Mouse (Mus musculus) c-Kit-positive CD71-positive TER-119-negative erythroid progenitor cells, embryonic 14.5 days (primary cell): Measurements from ENCODE around the gene Adcyap1r1.
A peak's percentile ranks its signal among the peaks of the same experiment; 100 is the strongest.

Source experiments
- DNase-seq: peaks from one replicate; pipeline ENCODE4 v3.0.0-alpha.2; 2013; ENCODE audit warnings: low read depth

Adcyap1r1 gene

DNA sequence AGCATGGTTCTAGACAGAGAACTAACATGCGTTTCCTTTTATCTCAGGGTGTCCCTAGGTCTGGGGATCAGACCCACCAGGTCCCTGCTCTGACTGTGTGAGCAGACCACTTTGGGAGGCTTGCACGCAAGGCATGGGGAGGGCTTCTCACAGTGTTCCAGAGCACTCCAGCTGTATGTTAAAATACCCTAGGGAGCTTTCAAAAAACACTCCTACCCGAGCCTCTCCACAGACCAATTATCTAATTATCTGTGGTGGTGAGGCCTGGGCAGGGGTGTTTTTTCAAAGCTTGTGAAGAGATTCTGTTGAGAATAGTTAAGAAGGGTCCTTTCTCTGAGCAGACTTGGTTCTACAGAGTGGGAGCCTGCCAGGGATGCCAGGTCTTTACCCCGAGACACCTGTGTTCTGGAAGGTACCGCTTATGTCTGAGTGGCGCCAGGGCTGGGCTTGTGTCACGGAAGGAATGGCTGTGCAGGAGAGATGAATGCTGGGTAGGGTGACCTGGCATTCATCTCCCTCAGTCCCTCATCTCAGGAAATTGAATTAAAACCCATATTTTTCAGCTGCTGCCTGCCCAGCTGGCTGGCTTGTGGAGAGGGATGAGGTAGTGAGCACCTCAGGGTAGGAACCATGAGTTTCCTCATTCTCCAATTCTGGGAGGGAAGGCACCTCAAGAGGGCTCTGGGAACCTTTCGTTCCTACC, 2.7 kb upstream of the Adcyap1r1 start:
- no peak for DNase-seq

DNA sequence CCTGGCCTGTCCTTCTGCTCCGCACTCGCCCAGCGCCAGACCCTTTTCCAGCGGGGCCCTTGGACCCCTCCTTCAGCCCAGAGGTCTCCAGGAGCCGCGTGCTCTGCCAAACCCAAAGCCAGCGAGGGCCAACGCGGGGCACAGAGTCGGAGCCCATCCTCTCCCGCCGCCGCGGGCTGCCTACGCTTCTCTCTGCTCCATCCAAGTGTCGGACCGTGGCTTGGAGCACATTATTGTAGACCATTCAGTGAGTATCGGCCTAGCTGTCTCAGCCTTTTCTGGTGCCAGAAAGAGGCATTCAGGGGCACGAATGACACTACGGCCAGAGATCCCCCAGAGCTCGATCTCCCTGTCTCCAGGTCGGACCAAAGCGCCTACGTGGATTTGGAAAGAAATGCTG, 603 bp downstream of the Adcyap1r1 start:
- no peak for DNase-seq

DNA sequence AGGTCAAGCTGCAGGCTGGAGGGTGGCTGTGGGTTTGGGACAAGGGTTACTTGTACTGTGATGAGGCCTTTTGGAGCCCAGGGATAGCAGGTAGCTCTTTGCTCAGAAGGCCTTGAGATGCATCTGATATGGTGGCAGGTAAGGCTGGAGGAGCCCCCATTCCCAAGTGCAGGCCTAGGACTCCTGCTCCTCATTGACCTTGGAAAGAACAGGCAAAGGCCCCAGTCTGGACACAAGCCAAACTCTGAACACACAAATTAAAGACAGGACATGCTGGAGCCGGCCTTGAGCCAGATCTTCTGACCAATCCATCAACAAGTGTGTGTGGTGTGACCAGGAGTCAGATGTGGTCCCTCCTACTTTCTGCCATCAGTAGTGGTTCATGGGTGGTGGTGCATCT, 1.8 kb downstream of the Adcyap1r1 start:
- DNase-seq = no peak

- no peak for DNase-seq
These were observed 3.9 kb downstream of the Adcyap1r1 start for GRCm38 (mm10) chr6:55455641-55456040.

DNA sequence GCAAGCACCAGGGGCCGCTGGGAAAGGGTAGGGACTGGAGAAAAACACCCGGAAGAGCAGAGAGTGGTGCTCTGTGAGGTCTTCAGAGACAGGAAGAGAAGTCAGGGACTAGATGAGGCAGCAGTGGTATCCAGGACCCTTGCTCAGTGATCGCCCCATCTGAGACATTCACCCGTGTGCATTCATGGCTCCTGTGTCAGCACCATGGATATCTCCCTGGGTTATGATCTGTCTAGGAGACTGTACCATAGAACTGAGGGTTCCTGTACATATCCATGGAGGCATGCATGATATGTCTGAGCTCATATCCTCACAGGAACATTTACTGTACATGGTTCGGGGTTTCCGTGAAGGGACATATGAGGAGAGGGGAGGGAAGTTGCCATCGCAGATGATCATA, 5.9 kb downstream of the Adcyap1r1 start:
- DNase-seq = no peak

DNA sequence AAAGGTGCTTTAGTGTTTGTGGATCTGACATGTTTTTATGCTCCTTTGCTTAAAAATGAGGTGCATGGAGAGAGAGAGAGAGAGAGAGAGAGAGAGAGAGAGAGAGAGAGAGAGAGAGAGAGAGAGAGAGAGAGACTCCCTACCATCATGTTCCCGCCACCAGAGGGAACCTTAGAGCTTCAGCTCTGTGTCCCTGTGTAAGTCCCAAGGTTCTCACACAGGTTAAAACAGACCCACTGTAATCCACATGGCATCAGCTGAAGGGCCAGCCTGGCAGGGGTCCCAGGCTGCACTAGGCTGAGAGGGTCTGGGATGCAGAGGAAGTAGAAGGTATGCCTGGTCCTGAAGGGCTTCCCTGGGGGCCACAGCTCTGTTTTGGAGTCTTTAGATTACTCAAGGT, 6.4 kb downstream of the Adcyap1r1 start:
- DNase-seq = no peak

DNA sequence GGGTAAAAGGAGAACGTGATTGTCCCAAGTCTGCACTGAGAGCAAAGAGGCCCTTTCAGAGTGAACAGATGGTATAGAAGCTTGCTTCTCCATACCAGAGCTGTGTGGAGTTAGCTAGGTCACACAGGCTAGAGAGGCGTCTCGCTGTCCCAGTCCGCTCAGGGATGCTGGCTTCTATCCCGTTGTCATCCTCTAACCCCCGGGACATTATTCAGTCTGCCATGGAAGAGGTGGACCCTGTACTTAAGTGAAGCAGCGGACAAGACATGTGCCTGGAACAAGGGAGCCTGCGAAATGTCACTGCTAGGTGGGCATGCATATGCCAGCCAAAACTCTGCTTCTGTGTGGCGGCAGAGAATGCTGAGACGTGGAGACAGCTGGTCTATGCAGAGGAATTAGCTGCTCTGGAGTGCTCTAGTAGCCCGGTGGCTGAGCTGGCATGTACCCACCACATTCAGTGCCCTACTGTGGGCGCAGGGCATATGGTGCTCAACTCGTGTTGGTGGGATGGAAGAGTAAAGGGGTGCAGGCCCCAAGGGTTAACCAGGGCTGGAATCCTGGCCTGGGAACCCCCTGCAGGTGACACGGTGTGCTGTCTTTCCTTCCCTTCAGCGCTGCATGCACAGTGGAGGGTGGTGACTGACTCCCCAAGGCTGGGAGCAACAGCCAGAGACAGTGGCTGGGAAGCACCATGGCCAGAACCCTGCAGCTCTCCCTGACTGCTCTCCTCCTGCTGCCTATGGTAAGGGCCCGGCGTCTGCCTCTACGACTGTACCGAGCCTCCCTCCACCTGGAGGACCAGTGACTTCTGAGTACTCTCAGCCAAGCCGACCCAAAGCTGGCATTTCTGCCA, 8.0 kb downstream of the Adcyap1r1 start:
- no peak for DNase-seq

- peak; percentile 16 for DNase-seq
These were observed 9.4 kb downstream of the Adcyap1r1 start for GRCm38 (mm10) chr6:55461141-55461540.

DNA sequence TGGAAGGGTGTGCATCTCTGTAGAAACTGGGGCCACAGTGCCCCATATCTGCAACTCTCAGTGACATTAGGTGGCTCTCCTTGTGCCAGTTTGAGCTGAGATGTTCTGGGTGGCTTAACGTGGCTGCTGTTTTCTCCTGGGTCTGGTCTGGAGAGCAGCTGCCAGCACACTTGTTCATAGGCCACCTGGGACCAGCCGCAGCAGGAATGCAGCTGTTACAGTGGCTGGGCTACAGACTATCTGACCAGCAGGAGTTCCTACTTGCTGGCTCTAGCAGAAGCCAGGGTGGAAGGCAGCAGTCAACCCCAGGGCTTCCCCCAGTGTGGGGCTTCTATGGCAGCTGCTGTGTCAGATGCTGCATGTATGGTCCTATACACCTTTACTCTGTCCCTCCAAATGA, 9.9 kb downstream of the Adcyap1r1 start:
- no peak for DNase-seq

- no peak for DNase-seq
These were observed 10.6 kb downstream of the Adcyap1r1 start for GRCm38 (mm10) chr6:55462394-55462793.

- DNase-seq = no peak
These were observed 12.2 kb downstream of the Adcyap1r1 start for GRCm38 (mm10) chr6:55463966-55464365.

DNA sequence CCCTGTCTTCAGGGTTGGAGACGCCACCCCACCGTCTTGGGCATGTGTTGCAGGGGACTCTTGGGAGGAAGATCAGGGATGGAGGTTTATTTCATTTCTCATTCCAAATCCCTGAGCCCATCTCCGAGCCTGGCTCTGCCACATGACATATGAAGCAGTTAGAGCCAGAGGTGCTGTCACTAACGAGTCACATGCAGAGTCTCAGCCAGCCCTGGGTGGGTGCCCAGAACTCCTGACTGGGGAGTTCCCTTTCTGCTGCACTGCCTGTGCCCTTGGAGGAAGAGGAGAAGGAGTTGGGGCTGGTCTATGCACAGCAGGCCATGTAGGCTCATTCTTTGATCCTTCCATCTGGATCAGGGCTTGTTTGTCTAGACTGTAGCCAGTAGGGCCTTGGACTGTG, 13.5 kb downstream of the Adcyap1r1 start:
- no peak for DNase-seq

DNA sequence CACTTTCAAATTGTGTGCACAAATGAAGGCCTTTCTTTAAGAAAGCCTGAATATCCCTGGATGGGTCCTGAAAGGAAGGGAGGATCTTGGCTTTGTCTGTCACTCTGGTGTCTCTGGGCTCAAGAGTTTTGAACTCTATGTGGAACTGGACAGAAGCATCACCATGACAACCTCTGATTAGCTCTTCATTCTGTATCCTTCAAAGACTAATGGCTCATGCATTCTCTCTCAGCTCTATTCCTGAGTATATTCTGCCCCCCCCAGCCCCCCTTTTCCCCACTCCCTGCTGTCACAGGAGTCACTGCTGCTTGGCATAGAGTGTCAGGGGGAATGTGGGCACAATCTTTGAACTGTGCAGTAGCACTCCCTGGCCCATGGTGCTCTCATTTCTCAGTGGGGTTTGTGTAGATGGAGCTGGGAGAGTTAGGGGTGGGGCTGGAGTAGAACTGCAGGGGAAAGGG, 14.6 kb downstream of the Adcyap1r1 start:
- no peak for DNase-seq

- DNase-seq = no peak
These were observed 18.9 kb downstream of the Adcyap1r1 start for GRCm38 (mm10) chr6:55470691-55471090.

DNA sequence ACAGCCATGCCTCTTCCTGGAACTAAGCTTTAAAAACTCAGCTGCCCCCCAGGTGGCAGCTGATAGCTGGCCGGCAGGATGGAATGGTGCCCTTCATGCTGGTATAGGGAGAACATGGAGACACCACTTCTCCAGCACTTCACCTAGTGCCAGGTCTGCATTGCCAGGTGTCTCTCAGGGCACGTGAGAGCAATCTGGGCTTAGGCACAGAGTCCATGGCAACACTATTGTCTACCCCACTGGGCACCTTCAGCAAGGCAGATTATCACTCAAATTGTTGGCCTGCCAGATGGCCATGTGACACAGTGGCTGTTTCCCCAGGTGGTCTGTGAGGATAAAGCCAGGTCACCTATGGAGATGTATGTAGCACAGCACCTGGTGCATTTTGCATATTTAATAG, 20.6 kb downstream of the Adcyap1r1 start:
- DNase-seq = no peak

DNA sequence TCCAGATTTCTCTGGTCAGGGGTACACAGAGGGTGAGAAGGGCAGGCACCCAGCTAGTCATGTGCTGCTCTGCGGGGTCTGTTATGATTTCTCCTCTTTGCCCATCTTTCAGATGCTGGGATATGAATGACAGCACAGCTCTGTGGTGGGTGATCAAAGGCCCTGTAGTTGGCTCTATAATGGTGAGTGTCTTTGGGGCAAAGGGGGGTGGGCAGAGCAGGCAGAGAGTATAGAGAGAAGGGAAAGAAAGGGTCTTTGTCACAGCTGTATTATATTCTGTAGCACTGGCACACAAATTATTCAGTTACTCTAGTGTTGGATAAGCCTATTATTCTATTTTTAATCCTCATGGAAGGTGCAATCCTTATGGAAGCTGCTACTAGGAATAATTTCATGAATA, 29.2 kb downstream of the Adcyap1r1 start:
- DNase-seq = no peak

GRCm38 (mm10) chr6:55482471-55482870, 30.7 kb downstream of the Adcyap1r1 start:
- no peak for DNase-seq

GRCm38 (mm10) chr6:55483360-55483759, 31.6 kb downstream of the Adcyap1r1 start:
- no peak for DNase-seq

- no peak for DNase-seq
These were observed 32.4 kb downstream of the Adcyap1r1 start for GRCm38 (mm10) chr6:55484224-55484623.

DNA sequence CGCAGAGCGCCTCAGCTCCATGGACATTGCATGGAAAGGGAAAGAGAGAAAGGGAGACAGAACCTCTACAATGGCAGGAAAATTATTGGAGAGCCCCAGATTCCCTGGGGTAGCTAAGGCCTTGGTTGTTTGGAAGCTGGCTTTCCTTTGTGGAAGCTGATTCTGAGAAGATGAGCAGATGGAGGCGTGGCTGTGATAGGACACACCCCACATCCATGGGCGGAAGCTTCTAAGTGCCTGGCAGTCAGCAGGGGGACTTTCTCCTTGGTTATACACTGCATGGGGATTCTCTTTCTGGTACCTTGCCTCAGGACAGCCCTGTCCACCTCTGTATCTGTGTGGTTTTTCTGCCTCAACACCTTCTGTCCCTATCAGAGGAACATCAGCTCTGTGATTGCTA, 33.4 kb downstream of the Adcyap1r1 start:
- DNase-seq = no peak

DNA sequence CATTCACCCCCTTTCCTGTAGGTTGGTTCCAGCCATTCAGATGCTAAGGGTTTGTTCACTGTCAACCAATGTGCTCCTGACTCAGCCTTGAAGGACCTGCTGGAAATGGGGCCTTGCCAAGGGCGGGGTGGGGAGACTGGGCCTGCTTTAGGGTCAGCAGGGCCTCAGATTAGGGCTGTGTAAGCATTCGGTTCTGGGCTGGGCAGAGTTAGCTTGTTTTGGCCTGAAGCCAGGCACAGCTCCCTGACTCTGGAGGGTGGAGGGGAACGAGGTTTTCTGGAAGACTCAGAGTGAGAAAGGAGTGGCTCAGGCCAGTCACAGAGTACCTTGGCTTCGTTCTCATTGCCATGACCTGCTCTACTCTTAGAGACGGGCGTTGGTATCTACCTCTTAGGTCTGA, 35.9 kb downstream of the Adcyap1r1 start:
- no peak for DNase-seq

GRCm38 (mm10) chr6:55496201-55496600, 44.4 kb downstream of the Adcyap1r1 start:
- DNase-seq = no peak

DNA sequence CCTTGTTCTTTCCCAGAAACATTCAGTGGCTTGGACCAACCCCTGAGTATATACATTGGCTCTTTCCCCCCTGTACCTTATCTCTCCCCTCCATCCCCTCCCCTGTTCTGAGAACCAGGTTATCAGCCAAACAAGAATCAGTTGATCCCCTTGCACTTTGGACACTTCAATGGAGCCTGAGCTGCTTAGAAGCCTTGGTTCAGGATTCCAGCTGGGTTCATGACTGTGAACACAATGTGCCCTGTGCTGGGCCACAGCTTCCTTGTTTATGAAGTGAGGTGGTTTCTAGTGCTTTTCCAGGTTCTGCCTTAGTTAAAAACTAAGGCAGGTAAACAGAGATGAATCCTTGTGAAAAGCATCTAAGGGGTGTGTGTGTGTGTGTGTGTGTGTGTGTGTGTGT, 47.0 kb downstream of the Adcyap1r1 start:
- no peak for DNase-seq
